In the genomic region with DNA sequence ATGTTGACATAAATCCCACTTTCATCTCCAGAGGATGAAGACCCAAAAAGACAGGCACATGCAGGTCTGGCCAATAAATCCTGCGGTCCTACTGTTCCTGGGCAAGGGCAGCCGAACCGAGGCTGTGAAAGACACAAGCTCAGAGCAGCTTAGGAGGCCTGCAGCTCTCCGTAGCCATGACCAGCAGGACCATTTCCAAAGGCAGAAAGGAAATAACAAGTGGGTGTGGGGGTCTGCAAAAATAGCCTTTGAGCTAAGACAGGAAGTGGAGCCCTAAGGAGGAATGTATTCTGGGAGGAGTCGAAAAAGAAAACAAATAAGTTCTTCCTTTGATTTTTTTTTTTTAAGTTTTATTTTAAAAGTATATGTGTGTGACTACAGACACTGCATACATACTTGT, we compare ENCODE assay signal across 15 mouse cellular contexts.
DNase-seq lines count a peak whose midpoint lies in the region; ATAC-seq lines count a peak whose summit lies in the region.
"Had no signal": no experiment of that assay in that cellular context is flagged by ENCODE, and none has a peak within 500 bp of the region (broad histone marks: within the 10 kb centered on the region; RNA-seq: fewer than 3 reads in every experiment).

No protein-coding gene starts in this region.

- no peak overlapping the region for H3K4me3 ChIP-seq in forebrain, embryonic 10.5 days
- H3K4me3 ChIP-seq in forebrain, embryonic 14.5 days (ENCODE audit: low read depth, low read length): no peak overlapping the region
- H3K4me3 ChIP-seq in heart, embryonic 13.5 days: no peak overlapping the region
- no peak overlapping the region for H3K4me3 ChIP-seq in kidney, embryonic 14.5 days (ENCODE audit: low read length)
- no peak overlapping the region for H3K4me3 ChIP-seq in midbrain, embryonic 11.5 days (ENCODE audit: low read depth, low read length)
- H3K4me3 ChIP-seq: embryonic facial prominence, embryonic 13.5 days; liver, embryonic 13.5 days had no signal

- no peak overlapping the region for H3K9ac ChIP-seq in forebrain, embryonic 14.5 days (ENCODE audit: low read length)
- no peak overlapping the region for H3K9ac ChIP-seq in heart, embryonic 13.5 days
- no peak overlapping the region for H3K9ac ChIP-seq in kidney, embryonic 14.5 days (ENCODE audit: low read depth, low read length)
- no peak overlapping the region for H3K9ac ChIP-seq in midbrain, embryonic 11.5 days (ENCODE audit: low read length)
- H3K9ac ChIP-seq: embryonic facial prominence, embryonic 13.5 days; liver, embryonic 13.5 days had no signal

- no peak for DNase-seq in forebrain, embryonic 10.5 days (ENCODE audit: extremely low spot score, low spot score)
- no peak for DNase-seq in forebrain, embryonic 14.5 days (ENCODE audit: low spot score)
- DNase-seq in lung, postnatal 14 days: peak; percentile 46
- DNase-seq in frontal cortex, postnatal 36 days (ENCODE audit: low spot score in 2 of 2): no peak
- DNase-seq in layer of hippocampus, postnatal 25 days (ENCODE audit: extremely low spot score in 1 of 2, low spot score in 1 of 2): no peak
- no peak for DNase-seq in midbrain, embryonic 11.5 days (ENCODE audit: low spot score, missing footprints)
- DNase-seq: B cell, adult 2 months; gastrocnemius, postnatal 10 days; layer of hippocampus, postnatal 36 days; liver, embryonic 13.5 days; right cerebral cortex, adult 18-20 months had no signal

- H3K27ac ChIP-seq in forebrain, embryonic 10.5 days: peak overlapping the region; percentile 25; the same call in 1 of the 2 replicates
- no peak overlapping the region for H3K27ac ChIP-seq in forebrain, embryonic 14.5 days (ENCODE audit: low read depth, low read length)
- H3K27ac ChIP-seq in heart, embryonic 13.5 days (replicated peaks): peak overlapping the region; percentile 61
- peak overlapping the region; percentile 39; the same call in 1 of the 2 replicates for H3K27ac ChIP-seq in kidney, embryonic 14.5 days (ENCODE audit: low read depth, low read length)
- H3K27ac ChIP-seq in midbrain, embryonic 11.5 days (ENCODE audit: low read depth, low read length): no peak overlapping the region
- H3K27ac ChIP-seq: embryonic facial prominence, embryonic 13.5 days; liver, embryonic 13.5 days had no signal

- no peaks in the 10 kb centered on the region for H3K36me3 ChIP-seq in forebrain, embryonic 10.5 days (replicated peaks)
- no peaks in the 10 kb centered on the region for H3K36me3 ChIP-seq in forebrain, embryonic 14.5 days (ENCODE audit: control insufficient read depth, insufficient read depth, low read length)
- H3K36me3 ChIP-seq in heart, embryonic 13.5 days: no peaks in the 10 kb centered on the region
- no peaks in the 10 kb centered on the region for H3K36me3 ChIP-seq in kidney, embryonic 14.5 days (ENCODE audit: control insufficient read depth, insufficient read depth, low read length)
- H3K36me3 ChIP-seq in midbrain, embryonic 11.5 days (ENCODE audit: control insufficient read depth, insufficient read depth, low read length): no peaks in the 10 kb centered on the region
- H3K36me3 ChIP-seq: embryonic facial prominence, embryonic 13.5 days; liver, embryonic 13.5 days had no signal

- H3K4me1 ChIP-seq in forebrain, embryonic 10.5 days: no peaks in the 10 kb centered on the region
- H3K4me1 ChIP-seq in forebrain, embryonic 14.5 days (ENCODE audit: control insufficient read depth, insufficient read depth, low read length): 0 out of 2 replicates have a peak, but pooled peaks cover 3% of the 10 kb centered on the region
- no peaks in the 10 kb centered on the region for H3K4me1 ChIP-seq in heart, embryonic 13.5 days
- 0 out of 2 replicates have a peak, but pooled peaks cover 3% of the 10 kb centered on the region for H3K4me1 ChIP-seq in kidney, embryonic 14.5 days (ENCODE audit: control insufficient read depth, insufficient read depth, low read length)
- H3K4me1 ChIP-seq in midbrain, embryonic 11.5 days (ENCODE audit: control insufficient read depth, insufficient read depth, low read length): no peaks in the 10 kb centered on the region
- H3K4me1 ChIP-seq: liver, embryonic 13.5 days had no signal

- no peak overlapping the region for H3K4me2 ChIP-seq in forebrain, embryonic 14.5 days (ENCODE audit: low read length)
- no peak overlapping the region for H3K4me2 ChIP-seq in heart, embryonic 13.5 days
- no peak overlapping the region for H3K4me2 ChIP-seq in kidney, embryonic 14.5 days (replicated peaks; ENCODE audit: low read depth, low read length)
- no peak overlapping the region for H3K4me2 ChIP-seq in midbrain, embryonic 11.5 days
- H3K4me2 ChIP-seq: embryonic facial prominence, embryonic 13.5 days; liver, embryonic 13.5 days had no signal

- no peaks in the 10 kb centered on the region for H3K27me3 ChIP-seq in forebrain, embryonic 10.5 days (ENCODE audit: poor library complexity, severe bottlenecking)
- H3K27me3 ChIP-seq in forebrain, embryonic 14.5 days (replicated peaks; ENCODE audit: control insufficient read depth, insufficient read depth, low read length): no peaks in the 10 kb centered on the region
- H3K27me3 ChIP-seq in heart, embryonic 13.5 days (replicated peaks): no peaks in the 10 kb centered on the region
- no peaks in the 10 kb centered on the region for H3K27me3 ChIP-seq in kidney, embryonic 14.5 days (ENCODE audit: control insufficient read depth, insufficient read depth, low read length)
- H3K27me3 ChIP-seq in midbrain, embryonic 11.5 days (ENCODE audit: control insufficient read depth, insufficient read depth, low read length): no peaks in the 10 kb centered on the region
- H3K27me3 ChIP-seq: embryonic facial prominence, embryonic 13.5 days; liver, embryonic 13.5 days; Patski had no signal

- no peaks in the 10 kb centered on the region for H3K9me3 ChIP-seq in forebrain, embryonic 10.5 days
- no peaks in the 10 kb centered on the region for H3K9me3 ChIP-seq in forebrain, embryonic 14.5 days (replicated peaks; ENCODE audit: control insufficient read depth, low read length)
- no peaks in the 10 kb centered on the region for H3K9me3 ChIP-seq in heart, embryonic 13.5 days
- H3K9me3 ChIP-seq in kidney, embryonic 14.5 days (ENCODE audit: control insufficient read depth, low read length): no peaks in the 10 kb centered on the region
- H3K9me3 ChIP-seq in midbrain, embryonic 11.5 days (ENCODE audit: control insufficient read depth, low read length): no peaks in the 10 kb centered on the region
- H3K9me3 ChIP-seq: embryonic facial prominence, embryonic 13.5 days; liver, embryonic 13.5 days had no signal

- WGBS in forebrain, embryonic 10.5 days: 78% methylated on average over 5 of the region's 5 CpGs
- 82% methylated on average over 5 of the region's 5 CpGs for WGBS in forebrain, embryonic 14.5 days
- WGBS in heart, embryonic 13.5 days: 52% methylated on average over 5 of the region's 5 CpGs
- 57% methylated on average over 5 of the region's 5 CpGs for WGBS in kidney, embryonic 14.5 days
- WGBS in midbrain, embryonic 11.5 days: 76% methylated on average over 5 of the region's 5 CpGs

- ATAC-seq in forebrain, embryonic 14.5 days: no peak
- no peak for ATAC-seq in heart, embryonic 13.5 days (ENCODE audit: extremely low read depth, insufficient number of reproducible peaks, low FRiP score, low TSS enrichment)
- ATAC-seq in kidney, embryonic 14.5 days (ENCODE audit: low FRiP score, low TSS enrichment): no peak
- ATAC-seq in midbrain, embryonic 11.5 days (ENCODE audit: low FRiP score): no peak
- ATAC-seq: Patski had no signal

Comparison
In these comparisons a context has a peak if more than half of its experiments do, and no peak if none do; other contexts are left out.
1. H3K27ac ChIP-seq: peak in forebrain, embryonic 10.5 days (single experiment), heart, embryonic 13.5 days (single experiment) and kidney, embryonic 14.5 days (single experiment); none in forebrain, embryonic 14.5 days (single experiment) and midbrain, embryonic 11.5 days (single experiment).